Mouse (Mus musculus) layer of hippocampus, postnatal 25 days (tissue): ENCODE data around the gene Iqcg. TPM values are rescaled to one million over a fixed set of nuclear protein-coding genes. Genes with fewer than 3 reads are reported as not detected.
"Not testable (repeated sequence)": the region's sequence is repeated elsewhere in the genome, so short reads cannot be mapped to it uniquely, and the experiment has no call there.

Source experiments
- DNase-seq, 2 experiments: peaks; one replicate each; pipeline ENCODE4 v3.0.0; 2022; ENCODE audit warnings: mixed read lengths in 2 of 2, low spot score in 1 of 2; ENCODE audit errors: extremely low spot score in 1 of 2
- total RNA-seq, 2 experiments: library from RNA; stranded (reverse); gene quantifications; 2 replicates each; pipeline ENCODE4 v1.2.3; 2021

The Iqcg gene
- total RNA-seq, 2 experiments from 2014 or later = 3.3 to 4.0 TPM

DNA sequence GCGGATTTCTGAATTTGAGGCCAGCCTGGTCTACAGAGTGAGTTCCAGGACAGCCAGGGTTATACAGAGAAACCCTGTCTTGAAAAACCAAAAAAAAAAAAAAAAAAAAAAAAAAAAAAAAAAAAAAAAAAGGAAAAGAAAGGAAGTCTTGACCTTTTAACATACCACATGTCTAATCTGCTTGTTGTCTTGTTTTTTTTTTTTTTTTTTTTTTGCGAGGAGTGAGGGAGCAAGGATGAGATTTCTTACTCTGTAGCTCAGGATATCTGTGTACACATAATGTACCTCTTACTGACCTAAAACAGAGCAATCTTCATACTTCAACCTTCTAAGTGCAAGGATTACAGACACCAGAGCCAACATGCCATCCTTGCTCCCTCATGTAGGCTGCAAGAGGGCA is 1.1 kb downstream of the Iqcg start:
- DNase-seq = not testable (repeated sequence)

DNA sequence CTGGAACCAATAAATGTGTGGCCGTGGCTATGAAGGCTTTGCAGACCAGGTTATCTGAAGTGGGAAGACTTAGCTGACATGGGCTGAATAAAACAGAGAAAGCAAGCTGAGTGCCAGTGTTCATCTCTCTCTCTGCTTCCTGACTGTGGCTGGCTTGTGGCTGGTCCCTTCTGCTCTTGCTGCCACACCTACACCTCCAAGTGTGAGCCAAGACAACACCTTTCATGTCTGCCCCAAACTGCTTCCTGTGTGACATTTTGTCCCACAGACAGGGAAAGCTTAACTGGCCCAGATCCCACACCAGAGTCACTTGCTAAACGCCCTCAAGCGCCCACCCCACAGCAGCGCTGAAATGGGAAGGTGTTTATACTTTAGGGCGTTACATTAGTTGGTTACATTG is 2.9 kb downstream of the Iqcg start:
- no peak for DNase-seq

DNA sequence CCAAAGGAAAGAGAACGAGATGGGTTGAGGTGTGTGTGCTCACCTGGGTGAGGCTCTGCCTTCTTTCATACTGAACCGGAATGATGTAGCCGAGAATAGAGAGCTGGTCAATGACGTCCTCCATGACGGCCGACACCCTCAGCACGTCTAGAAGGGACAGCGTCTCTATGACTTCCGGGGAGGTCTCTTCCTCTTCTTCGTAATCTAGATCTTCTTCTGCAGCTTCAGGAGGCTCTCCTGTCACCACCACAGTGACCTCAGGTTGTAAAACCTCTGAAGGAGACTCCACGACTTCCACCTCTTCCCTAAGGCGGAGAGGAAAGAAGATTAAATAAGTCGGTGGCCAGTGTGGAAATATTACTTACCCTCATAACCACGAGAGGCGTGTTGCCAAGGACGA is 6.2 kb downstream of the Iqcg start:
- DNase-seq = no peak

DNA sequence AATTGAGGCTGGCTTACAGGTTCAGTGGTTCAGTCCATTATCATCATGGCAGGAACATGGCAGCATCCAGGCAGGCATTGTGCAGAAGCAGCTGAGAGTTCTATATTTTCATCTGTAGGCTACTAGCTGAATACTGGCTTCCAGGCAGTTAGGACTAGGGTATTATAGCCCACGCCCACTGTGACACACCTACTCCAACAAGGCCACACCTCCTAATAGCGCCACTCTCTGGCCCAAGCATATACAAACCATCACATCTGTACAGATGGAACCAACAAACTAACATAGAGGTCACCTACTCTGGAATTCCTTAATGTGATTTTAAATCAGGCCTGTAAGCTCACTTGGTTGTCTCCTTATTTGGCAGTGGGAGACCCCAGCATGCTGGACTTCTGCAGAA is 7.3 kb downstream of the Iqcg start:
- no peak for DNase-seq

DNA sequence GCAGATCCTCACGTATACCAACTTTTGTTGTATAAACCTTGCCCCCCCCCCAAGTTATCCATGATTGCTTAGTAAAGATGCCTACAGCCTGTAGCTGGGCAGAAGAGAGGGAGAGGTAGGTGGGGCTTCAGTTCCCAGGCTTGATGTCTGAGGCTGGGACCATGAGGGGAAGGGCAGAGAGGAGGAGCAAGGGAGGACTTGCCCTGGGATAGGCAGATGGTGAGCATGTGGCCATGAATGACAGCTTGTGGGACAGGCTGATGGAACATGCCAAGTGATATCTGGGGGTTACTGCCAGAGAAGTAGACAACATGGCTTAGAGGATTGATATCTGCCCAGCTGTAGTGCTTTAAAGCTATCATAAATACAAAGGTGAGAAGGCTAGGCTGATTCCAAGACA is 8.0 kb downstream of the Iqcg start:
- no peak for DNase-seq

DNA sequence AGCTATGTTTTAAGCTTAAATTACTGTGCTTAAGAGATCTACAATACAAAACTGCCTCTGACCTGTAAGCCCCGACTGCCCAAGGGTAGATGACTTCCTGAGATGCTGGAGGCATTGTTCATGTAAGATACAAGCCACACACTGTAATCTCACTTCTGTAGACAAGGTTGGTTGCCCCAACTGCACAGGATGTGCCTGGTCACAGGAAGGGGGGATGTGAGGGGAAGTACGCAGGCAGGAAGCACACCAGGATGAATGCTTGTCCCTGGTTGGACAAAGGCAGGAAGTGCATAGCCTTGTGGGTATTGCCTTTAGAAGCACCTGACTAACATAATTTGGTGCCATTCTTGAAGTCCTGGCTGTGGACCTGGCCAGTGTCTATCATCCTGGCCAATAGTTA is 12.8 kb downstream of the Iqcg start:
- no peak for DNase-seq

DNA sequence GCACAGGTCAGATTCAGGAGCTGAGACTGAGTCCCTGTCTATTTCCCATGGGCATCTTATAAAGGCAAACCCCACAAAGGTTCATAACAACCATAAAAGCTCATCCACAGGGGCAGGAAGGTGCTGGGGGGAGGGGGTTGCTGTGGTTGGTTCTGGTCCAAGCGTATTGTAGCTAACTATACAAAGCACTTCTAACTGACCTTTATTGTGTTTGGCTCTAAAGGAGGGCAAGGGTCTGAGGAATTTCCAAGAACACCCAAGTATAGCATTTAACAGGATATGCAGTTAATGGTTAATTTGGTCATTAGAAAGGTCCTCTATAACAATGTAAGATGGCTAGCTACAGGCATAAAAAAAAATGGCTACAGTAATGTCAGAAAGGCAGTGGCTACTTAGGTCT is 13.3 kb downstream of the Iqcg start:
- no peak for DNase-seq

DNA sequence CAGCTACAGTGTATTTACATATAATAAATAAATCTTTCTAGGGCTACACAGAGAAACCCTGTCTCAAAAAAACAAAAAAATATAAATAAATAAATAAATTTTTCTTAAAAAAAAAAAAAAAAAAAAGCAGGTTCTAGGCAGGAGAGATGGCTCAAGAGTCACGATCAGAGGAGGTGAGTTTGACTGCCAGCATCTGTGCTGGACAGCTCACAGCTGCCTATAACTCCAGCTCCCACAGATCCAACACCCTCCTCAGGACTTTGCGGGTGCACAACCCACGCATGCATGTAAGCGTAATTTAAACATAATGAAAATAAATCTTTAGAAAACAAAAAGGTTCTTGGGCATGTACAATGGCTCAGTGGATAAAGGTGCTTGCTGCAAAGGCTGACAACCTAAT is 20.0 kb downstream of the Iqcg start:
- no peak for DNase-seq

DNA sequence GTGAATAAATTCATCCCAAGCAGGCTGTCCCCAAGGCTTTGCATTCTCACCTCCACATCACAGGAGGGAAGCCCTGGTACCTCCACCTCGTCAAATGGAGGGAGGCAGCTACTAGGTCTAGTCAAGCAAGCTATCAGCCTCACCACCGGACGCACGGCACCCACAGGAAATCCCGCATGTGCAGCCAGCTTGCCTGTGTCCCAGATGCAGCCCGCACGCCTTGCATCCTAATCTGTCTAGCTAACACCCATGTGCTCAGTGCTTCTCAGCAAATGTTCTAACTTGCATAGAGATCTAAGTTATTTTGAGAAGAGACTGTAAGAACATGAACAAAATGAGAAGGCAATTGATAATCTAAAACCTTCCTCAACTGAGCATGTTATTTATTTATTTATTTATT is 29.7 kb downstream of the Iqcg start:
- DNase-seq = no peak

DNA sequence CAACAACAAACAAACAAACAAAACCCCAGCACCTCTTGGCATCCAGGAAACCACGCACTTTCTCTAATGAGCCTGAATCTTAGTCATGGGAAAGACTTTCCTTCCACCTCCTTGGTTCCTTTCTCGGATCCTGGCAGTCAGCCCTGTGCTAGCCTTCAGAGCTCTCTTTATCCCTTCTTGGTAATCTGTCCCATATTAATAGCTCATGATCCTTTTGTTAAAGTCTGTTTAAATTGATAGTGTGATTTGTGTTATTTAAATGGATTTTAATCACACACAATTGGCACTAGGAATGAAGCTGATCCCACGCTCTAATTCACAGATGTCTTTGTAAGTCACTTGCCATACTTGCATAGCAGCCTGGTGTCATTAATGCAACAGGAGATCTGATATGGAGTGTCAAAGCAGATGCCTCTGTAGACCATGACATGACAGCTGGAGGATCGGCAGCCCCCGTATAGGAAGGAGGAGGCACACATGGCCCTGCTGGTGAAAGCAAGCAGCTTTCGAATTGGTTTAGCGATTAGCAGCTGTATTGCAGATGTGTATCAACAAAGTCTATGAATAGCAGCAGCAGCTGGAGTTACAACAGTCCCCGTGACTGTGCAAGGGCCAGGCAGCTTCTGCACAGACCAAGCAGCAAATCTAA is 31.4 kb downstream of the Iqcg start:
- DNase-seq = no peak

DNA sequence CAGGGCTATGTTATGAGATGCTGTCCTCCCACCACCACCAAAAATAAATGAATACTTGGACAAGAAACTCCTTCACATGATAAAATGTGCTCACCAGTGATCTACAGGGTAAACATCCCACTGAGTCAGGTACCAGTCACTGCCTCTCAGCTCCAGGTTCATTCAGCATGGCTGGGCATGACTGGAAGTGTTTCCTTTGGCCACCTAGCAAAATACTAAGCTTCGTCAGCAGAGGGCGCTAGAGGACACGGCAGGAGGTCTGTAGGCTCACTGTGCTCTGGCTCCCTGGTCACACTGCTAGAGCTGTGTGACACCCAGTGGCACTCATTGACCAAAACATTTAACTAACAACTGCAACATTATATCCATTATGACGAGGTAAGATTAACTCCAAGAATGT is 32.3 kb downstream of the Iqcg start:
- DNase-seq = peak; percentile 76 to 93

DNA sequence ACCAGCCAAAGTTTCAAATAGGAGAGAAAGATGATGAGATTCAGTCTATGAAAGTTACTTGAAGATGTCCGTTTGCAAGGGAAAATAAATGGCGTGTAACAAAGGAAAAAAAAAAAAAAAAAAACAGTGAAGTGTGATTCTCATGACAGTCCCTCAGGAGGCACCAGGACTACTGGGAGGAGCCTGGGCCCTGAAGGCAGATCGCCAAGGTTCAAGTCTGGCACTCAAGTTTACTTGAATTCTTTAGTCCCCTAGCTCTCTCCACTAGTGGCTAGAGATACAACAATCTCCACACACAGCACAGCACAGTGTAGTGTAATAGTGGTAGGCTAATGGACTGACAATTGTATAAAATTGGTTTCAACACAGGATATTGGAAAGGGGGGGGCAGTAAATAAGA is 34.6 kb downstream of the Iqcg start:
- DNase-seq = no peak

DNA sequence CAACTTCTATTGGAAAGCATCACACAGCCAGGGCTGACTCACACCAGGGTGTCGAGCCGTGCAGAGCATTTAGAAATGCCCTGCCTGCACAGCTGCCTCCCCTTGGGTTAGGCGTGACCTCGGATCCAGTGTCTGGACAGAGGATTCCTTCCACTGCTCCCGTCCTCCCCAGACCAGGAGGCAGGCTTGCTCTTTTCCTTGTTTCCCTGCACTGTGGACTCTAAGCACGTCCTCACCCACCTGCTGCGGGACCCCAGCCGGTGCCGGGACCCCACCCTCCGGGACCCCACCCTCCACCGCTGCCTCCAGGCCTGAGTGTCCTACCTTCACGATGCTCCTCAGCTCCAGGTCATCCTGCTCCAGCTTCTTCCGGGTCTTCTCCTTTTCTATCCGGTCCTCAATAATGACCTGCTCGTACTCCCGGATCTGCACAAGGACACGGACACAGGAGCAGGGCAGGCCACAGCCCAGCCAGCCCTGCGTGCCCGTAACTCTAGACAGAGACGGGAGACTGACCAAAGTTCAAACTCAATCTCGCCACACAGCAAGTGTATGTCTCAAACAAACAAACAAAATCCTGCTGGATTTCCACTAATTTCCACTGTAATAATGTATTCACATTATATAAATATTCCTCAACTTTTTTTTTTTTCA is 36.8 kb downstream of the Iqcg start:
- DNase-seq = no peak

DNA sequence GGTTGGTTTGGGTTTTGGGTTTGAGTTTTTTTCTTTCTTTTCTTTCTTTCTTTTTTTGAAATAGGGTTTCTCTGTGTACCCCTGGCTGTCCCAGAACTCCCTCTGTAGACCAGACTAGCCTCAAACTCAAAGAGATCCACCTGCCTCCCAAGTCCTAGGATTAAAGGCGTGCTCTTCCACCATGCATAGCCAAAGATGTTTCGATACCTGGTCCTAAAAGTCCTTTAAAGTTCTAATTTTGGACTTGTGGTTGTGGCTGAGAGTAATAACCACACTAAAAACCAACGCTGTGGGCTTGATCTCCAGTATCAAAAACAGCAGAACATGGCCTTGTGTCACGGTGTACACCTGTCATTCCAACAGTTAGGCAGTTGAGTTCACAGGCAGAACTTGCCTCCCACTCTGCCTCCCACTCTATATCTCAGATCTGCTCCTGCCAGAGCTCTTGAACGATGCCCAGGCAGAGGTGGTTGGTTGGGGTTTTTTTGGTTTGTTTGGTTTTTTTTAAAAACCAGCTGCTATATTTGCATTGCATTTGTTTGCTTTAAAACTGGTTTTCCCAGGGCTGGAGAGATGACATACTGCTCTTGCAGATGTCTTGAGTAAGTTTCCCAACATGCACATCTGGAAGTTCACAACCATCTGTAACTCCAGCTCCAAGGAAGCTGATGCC is 38.2 kb downstream of the Iqcg start:
- DNase-seq = no peak

DNA sequence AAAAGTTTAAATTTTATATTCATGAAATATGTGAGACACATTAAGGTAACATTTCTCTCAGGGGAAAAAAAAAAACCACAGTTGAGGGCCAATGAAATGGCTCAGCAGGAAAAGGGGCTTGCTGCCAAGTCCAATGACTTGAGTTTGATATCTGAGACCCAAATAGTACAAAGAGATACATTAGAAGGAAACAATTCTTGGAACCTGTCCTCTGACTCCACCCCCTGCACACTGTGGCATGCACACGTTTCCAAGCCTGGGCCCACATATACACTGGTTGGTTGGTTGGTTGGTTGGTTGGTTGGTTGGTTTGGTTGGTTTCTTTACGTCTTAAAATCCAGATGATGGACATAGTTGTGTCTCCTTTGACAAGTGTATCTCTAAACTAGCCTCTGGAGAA is 40.0 kb downstream of the Iqcg start:
- no peak for DNase-seq

DNA sequence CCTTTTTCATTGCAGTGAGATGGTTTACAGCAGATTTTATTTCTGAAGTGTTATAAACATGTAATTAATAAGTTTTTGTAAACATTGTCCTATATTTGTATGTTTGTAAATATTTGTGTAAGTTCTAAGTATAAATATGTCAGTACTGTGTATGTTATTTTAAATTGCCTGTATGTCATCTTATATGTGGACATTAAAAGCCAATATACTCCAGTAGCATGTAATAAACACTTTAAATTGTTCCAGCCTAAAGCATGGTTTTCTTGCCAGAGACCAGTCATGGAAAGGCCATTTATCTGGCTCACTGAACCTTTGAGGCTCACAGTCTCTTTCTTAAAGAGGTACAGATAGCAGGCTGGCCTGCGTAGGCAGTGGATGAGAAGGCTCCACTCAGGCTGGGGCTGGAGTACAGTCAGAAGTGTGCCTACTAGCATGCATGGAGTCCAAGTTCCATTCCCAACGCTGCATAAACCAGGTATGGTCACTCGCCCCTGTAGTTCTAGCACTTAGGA is 40.6 kb downstream of the Iqcg start:
- DNase-seq = no peak

DNA sequence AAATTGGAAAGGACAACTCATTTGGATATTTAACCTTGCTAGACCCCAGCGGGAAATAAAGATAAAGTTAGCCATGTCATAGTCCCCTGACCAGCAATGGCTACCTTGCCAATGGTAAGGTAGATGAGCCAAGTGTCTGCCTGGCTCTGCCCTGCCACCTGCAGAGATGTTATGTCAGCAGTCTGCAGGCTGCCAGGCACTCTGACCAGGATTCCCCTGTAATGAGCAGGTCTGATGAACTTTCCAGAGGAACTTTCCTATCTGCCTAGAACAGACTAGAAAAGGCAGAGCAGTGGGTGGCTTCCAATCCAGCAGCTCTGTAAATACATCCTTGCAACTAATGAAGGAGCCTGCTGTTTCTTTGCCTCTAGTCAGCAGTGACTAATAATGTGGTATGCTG is 41.1 kb downstream of the Iqcg start:
- no peak for DNase-seq

DNA sequence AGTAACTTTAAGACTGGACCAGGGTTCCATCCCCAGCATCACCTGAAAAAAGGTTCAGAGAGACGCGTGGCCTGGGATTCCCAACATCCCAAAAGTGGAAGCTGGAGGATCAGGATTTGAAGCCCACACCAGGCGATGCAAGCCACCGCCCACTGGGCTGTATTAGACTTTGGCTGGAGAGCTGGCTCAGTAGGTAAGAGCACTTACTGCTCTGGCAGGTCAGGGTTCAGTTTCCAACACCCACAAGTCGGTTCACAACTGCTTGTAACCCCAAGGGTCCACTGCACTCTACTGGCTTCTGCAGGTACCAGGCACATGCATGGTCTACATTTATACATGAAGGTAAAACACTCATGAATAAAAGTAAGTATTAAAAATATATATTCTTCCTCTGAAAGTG is 42.2 kb downstream of the Iqcg start:
- no peak for DNase-seq

DNA sequence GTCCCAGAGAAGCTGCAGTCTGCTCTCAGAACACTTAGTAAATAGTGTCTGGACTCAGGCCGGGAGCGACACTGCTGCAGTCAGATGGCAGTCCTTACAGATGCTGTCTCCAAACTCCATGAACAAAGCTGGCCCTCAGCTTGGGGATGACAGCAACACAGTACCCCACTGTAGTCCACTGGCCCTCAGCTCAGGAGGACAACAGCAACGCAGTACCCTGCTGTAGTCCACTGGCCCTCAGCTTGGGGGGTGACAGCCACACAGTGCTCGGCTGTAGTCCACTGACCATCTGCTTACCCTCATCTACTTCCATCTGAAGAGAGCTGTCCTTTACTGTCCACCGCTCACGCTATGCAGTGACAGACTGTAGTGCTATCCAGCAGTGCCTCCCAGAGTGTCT is 45.9 kb downstream of the Iqcg start:
- no peak for DNase-seq

DNA sequence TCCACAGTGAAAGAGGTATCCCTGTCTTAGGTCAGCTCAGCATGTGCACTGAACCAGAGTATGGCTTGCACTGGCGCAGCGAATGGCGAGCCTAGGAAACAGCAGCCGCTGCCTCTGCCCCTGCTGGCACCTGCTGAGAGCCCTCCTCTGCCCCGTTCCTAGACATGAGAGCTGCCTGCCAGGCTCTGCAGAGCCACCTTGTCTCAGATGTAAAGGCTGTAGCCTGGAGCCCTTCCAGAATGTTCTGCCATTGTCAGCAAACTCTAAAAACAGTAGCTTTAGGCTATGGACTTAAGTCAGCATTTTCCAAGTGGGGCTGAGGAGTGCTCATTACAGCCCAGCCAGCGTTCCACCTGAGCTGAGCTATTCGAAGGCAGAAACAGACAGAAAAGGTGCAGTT is 48.6 kb downstream of the Iqcg start:
- no peak for DNase-seq

DNA sequence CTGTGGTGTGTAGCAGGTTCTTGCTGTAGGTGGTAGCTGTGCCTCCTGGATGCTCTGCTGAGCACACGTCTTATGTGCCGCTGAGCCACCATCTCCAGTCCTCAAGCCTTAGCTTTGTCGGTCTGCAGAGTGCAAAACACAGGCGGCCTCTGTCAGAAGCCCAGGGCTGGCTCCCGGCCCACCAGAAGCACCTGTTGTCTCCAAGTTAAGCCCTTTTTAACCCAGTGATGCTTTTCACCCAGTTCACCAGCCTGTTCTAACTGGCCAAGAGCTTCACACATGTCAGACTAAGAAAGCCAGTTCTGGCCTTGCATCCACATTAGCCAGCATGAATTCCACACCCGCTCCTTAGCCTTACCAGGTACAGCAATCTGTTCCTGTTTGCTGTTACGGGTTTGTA is 49.1 kb downstream of the Iqcg start:
- no peak for DNase-seq

DNA sequence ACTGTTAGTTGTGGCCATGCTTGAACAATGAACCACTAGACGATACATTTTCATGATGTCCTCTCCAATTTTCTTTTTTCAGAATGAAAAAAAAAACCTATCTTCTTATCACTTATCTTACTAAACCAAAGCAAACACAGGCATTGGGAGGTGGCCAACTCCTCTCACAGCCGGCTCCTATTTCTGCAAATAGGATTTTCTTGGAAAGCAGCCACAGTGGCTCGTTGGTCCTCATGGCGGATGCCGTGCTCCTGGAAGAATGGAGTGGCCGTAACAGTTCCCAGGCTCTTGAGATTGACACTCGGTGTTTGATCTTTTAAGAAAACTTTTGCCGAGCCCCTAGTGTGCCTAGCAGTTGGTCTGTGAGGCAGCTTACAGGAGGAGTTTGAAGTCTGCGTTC is 50.8 kb downstream of the Iqcg start:
- no peak for DNase-seq
